Mouse (Mus musculus) neural tube, embryonic 11.5 days (tissue): ENCODE measurements at regions not wholly inside any gene's neighbourhood (a gene's known extent, or its start where the extent isn't known, plus 50 kb on each side); places are given as distances from the start of the nearest gene placed in this dataset.
"Not testable (repeated sequence)": the region's sequence is repeated elsewhere in the genome, so short reads cannot be mapped to it uniquely, and the experiment has no call there.

ENCODE experiments used
- ATAC-seq: fragments of 200-750 bp; cut with Nextera tagmentation; 2 replicates; pipeline ENCODE4 v1.8.0; 2017; ENCODE audit warnings: moderate number of reproducible peaks, mild to moderate bottlenecking, moderate TSS enrichment, moderate library complexity; ENCODE audit not compliant: insufficient read depth, low FRiP score, low TSS enrichment
- DNase-seq: peaks from one replicate; pipeline ENCODE4 v3.0.0-alpha.2; 2015; ENCODE audit warnings: low spot score
- H3K27ac ChIP-seq: fragments of 300-500 bp; sonication (generic); 2 replicates; pipeline ENCODE4 v1.5.1; 2014; ENCODE audit warnings: low read depth, mild to moderate bottlenecking, low read length
- H3K27me3 ChIP-seq: fragments of 300-500 bp; sonication (generic); 2 replicates; pipeline ENCODE4 v1.6.1; 2014; ENCODE audit warnings: mild to moderate bottlenecking, low read length, mixed read lengths; ENCODE audit not compliant: control insufficient read depth, insufficient read depth
- H3K36me3 ChIP-seq: fragments of 300-500 bp; sonication (generic); 2 replicates; pipeline ENCODE4 v1.6.1; 2014; ENCODE audit warnings: mild to moderate bottlenecking, low read length, moderate library complexity, mixed read lengths; ENCODE audit not compliant: control insufficient read depth, insufficient read depth
- H3K4me1 ChIP-seq: fragments of 300-500 bp; sonication (generic); 2 replicates; pipeline ENCODE4 v1.6.1; 2014; ENCODE audit warnings: low read length, mixed read lengths; ENCODE audit not compliant: control insufficient read depth, insufficient read depth
- H3K4me2 ChIP-seq: fragments of 300-500 bp; sonication (generic); 2 replicates; pipeline ENCODE4 v1.6.1; 2014; ENCODE audit warnings: low read depth, mild to moderate bottlenecking, moderate library complexity
- H3K4me3 ChIP-seq: fragments of 300-500 bp; sonication (generic); 2 replicates; pipeline ENCODE4 v1.5.1; 2014; ENCODE audit warnings: low read depth, low read length
- H3K9ac ChIP-seq: fragments of 300-500 bp; sonication (generic); 2 replicates; pipeline ENCODE4 v1.6.1; 2014; ENCODE audit warnings: mild to moderate bottlenecking, low read length
- H3K9me3 ChIP-seq: fragments of 300-500 bp; sonication (generic); 2 replicates; pipeline ENCODE4 v1.6.1; 2016; ENCODE audit warnings: low read length; ENCODE audit not compliant: control insufficient read depth
- WGBS: fragments of 180-500 bp; shearing (Covaris S2); extraction: QIAGEN DNeasy Blood & Tissue Kit; methylation state at CpG from one replicate; pipeline ENCODE4 v1.1.7; 2014; 5-methylcytosine and 5-hydroxymethylcytosine counted together

DNA sequence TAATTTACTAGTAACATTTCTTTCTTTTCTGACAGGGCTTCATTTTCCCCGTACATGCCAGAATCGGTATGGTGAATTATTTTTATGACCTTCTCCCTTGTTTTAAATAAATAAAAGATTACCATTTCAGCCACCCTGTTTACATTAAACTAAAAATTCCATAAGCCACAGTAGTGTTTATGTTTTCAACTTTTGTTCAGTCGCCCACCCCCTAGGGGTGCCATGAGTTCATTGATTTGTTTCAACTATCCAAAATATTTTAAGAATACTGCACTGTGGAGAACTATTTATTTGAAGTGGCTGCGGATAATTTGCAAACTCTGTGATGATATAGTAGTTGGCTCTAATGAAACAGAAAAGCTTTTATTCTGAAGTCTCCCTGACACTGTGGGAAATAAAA, 132.9 kb downstream of the Tfec start:
- ATAC-seq (no peak), DNase-seq (no peak)
- Histone ChIP-seq H3K4me3 (no peak overlapping the region), H3K36me3 (no peaks in the 10 kb centered on the region), H3K9ac (no peak overlapping the region), H3K27me3 (no peaks in the 10 kb centered on the region), H3K4me2 (no peak overlapping the region), H3K9me3 (no peaks in the 10 kb centered on the region), H3K27ac (no peak overlapping the region), H3K4me1 (no peaks in the 10 kb centered on the region)
- 56% methylated on average over 4 of the region's 4 CpGs for WGBS

DNA sequence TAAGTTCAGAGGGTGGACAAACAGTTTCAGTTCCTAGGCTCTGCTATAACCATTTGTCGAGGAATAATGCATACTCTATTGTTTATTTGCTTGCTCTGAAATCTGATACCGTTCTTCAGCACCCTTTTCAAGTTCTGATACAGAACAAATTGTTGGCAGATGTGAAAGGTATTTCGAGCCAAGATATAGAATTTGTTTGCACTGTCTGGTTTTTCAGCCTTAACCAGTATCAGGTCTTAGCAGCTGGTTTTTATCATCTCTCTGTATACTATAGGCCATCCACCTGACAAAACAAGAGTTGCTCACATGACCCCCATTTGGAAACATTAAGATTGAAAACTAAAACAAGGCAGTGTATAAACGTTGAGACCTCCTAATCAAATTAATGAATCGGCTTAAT, 133.5 kb downstream of the Tfec start:
- Histone ChIP-seq H3K9me3 (no peaks in the 10 kb centered on the region), H3K9ac (no peak overlapping the region), H3K36me3 (no peaks in the 10 kb centered on the region), H3K4me3 (no peak overlapping the region), H3K27ac (no peak overlapping the region), H3K4me2 (no peak overlapping the region), H3K27me3 (no peaks in the 10 kb centered on the region), H3K4me1 (no peaks in the 10 kb centered on the region)
- ATAC-seq (no peak), DNase-seq (no peak)
- 58% methylated on average over 5 of the region's 5 CpGs for WGBS

DNA sequence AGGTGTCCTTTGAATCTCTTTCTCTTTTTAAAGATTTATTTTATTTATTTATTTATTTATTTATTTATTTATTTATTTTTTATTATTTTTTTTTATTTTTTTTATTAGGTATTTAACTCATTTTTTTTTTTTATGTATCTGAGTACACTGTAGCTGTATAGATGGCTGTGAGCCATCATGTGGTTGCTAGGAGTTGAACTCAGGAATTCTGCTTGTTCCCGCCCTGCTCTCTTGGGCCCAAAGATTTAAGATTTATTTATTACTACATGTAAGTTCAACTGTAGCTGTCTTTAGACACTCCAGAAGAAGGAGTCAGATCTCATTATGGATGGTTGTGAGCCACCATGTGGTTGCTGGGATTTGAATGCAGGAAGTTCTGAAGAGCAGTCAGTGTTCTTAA, 143.2 kb downstream of the Tfec start:
- H3K27ac ChIP-seq, DNase-seq: not testable (repeated sequence)
- 60% methylated on average over 1 of the region's 1 CpGs for WGBS

DNA sequence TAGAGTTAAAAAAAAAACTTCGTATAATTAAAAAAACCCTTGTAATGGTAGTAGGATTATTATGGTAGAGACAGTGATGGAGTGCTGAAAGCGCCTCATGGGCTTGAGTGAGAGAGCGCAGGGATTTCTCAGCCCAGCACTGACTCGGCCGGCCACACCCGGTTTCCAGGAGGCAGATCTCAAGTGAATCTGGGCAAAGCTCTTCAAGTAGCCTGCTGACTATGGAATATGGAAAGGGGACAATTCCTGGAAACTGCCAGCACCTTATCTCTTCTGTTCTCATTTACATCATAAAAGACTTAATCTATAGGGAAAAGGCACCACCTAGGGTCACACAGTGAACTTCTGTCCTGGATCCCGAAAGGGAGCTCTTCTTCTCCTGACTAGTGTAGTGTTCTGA, 165.1 kb downstream of the Tfec start:
- Histone ChIP-seq H3K27ac (no peak overlapping the region), H3K9me3 (no peaks in the 10 kb centered on the region), H3K27me3 (no peaks in the 10 kb centered on the region), H3K4me2 (no peak overlapping the region), H3K4me3 (no peak overlapping the region), H3K4me1 (no peaks in the 10 kb centered on the region), H3K9ac (no peak overlapping the region), H3K36me3 (no peaks in the 10 kb centered on the region)
- DNase-seq (no peak), ATAC-seq (no peak)
- WGBS: 85% methylated on average over 7 of the region's 7 CpGs

More for the DNA sequence above, 143.2 kb downstream of the Tfec start:
- H3K4me2 ChIP-seq, H3K4me3 ChIP-seq, H3K36me3 ChIP-seq, H3K4me1 ChIP-seq, H3K9me3 ChIP-seq, H3K9ac ChIP-seq, H3K27me3 ChIP-seq: not testable (repeated sequence)
- 0 out of 2 replicates have a peak, but pooled peaks have one; percentile 48 for ATAC-seq

DNA sequence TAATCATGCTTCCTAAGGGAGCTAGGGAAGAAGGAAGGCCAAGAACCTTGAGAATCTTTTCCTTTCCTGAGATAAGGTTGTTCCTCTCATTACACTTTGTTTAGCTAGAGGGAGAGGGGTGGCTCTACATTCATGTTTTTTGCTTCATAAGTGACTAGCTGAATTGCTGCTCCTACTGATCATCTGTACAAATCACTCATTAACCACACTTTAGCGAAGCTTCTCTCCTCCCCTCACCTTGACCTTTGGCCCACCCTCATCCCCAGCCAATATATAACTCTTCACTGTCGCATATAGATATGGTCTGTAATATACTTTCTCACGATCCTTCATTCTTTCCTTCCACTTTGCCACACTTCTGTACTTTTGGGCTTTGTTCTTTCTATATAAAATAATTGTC, 166.1 kb downstream of the Tfec start:
- Histone ChIP-seq H3K36me3 (no peaks in the 10 kb centered on the region), H3K4me3 (no peak overlapping the region), H3K4me2 (no peak overlapping the region), H3K4me1 (0 out of 2 replicates have a peak, but pooled peaks cover 1% of the 10 kb centered on the region), H3K27me3 (no peaks in the 10 kb centered on the region), H3K27ac (no peak overlapping the region), H3K9ac (no peak overlapping the region), H3K9me3 (no peaks in the 10 kb centered on the region)
- DNase-seq: no peak
- WGBS: 78% methylated on average over 3 of the region's 3 CpGs
- no peak for ATAC-seq

DNA sequence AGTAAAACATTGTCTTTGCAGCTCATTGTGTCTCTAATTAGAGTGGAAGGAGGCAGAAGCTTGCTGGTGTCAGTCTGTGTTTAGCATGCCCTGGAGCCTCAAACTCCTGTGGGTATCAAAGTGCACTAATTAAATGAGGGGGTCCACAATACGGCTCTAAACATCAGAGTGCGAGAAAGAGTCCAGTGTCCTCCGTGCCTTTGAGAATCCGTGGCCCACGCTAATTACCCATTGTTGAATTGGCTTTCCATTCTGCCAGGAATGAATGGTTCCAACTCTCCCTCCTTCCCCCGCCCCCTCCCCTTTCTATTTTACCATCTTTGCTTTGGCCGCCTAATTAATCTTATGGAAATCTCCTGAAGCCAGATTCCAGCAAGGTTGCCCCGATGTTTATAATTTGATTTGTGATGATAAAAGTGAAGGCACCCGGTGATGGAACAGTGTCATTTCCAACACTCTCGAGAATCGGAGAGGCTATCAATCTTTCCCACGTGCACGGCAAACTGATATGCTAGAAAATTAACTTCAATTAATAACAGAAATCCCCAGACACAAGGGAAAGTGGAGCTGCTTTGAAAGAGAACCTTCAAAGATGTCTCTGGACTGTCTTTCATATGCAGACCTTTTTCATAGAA, 170.9 kb downstream of the Tfec start:
- Histone ChIP-seq H3K9me3 (no peaks in the 10 kb centered on the region), H3K27ac (no peak overlapping the region), H3K4me2 (peak overlapping the region; percentile 28), H3K27me3 (no peaks in the 10 kb centered on the region), H3K4me1 (0 out of 2 replicates have a peak, but pooled peaks cover 2% of the 10 kb centered on the region), H3K4me3 (no peak overlapping the region), H3K36me3 (no peaks in the 10 kb centered on the region), H3K9ac (no peak overlapping the region)
- ATAC-seq (peak; percentile 71), DNase-seq (peak; percentile 41)
- 23% methylated on average over 13 of the region's 13 CpGs for WGBS

DNA sequence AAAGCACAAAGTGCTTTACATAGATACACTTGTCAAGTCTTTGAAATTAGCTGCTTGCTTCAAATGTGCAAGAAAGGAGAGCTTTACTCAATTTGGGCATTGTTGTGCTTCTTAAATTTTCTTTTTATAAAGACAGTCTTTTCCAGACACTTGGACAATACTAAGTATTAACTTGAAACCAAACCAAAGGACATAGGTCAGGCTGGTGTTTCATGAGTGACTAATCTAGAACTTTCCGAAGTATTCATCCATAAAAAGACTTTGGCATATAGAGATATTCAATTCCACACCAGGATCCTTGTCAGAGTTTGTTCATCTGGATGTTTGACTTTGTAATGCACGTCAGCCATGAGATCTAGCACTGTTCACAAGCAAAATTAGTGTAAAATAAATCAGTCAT, 173.0 kb downstream of the Tfec start:
- no peaks in the 10 kb centered on the region for H3K9me3 ChIP-seq

DNA sequence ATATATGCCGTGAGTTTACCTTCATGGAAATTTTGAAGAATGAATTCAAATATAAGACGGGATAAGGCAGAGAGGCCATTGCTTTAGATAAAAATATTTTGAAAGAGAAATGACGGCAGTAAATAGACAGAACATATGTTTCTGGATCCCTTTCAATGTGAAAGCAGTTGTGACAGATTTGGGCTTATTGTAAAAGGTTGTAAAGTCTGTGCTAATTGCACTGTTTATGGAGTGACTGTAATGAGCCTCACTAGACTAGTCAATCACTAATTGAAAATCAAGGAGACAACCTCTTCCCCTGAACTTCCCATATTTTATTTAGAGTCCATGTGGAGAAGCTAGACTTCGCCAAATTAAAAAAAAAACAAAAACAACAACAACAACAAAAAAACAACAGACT, 193.7 kb downstream of the Tfec start:
- H3K9ac ChIP-seq: no peak overlapping the region
- no peak overlapping the region for H3K27ac ChIP-seq
- DNase-seq (no peak), ATAC-seq (no peak)
- no peak overlapping the region for H3K4me3 ChIP-seq
- no peaks in the 10 kb centered on the region for H3K27me3 ChIP-seq
- WGBS: 92% methylated on average over 4 of the region's 4 CpGs
- H3K36me3 ChIP-seq: no peaks in the 10 kb centered on the region
- H3K4me1 ChIP-seq: no peaks in the 10 kb centered on the region
- H3K9me3 ChIP-seq: no peaks in the 10 kb centered on the region
- H3K4me2 ChIP-seq: no peak overlapping the region

More for the DNA sequence above, 173.0 kb downstream of the Tfec start:
- Histone ChIP-seq H3K4me2 (no peak overlapping the region), H3K27me3 (no peaks in the 10 kb centered on the region), H3K36me3 (no peaks in the 10 kb centered on the region), H3K9ac (no peak overlapping the region), H3K4me1 (0 out of 2 replicates have a peak, but pooled peaks cover 2% of the 10 kb centered on the region), H3K4me3 (no peak overlapping the region), H3K27ac (no peak overlapping the region)
- 81% methylated on average over 2 of the region's 2 CpGs for WGBS
- DNase-seq (no peak), ATAC-seq (no peak)

DNA sequence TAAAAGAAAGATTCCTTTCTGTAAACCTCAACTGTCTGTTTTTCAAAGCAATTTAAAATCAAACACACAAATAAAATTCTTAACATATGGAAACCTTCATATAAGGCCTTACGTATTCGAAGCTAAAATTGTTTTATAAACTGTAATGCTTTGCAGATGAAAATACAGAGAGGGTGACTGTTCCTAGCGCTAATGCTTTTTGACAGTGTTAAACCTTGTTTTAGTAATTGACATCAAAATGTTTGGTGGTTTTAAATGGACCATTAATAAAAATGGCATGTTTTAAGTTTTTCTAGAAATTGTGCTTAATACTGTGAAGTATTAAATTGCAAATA, 194.9 kb downstream of the Tfec start:
- Histone ChIP-seq H3K9ac (no peak overlapping the region), H3K27me3 (no peaks in the 10 kb centered on the region), H3K9me3 (no peaks in the 10 kb centered on the region), H3K4me2 (no peak overlapping the region), H3K4me3 (no peak overlapping the region), H3K27ac (no peak overlapping the region), H3K4me1 (no peaks in the 10 kb centered on the region), H3K36me3 (no peaks in the 10 kb centered on the region)
- ATAC-seq (no peak), DNase-seq (no peak)
- WGBS: 77% methylated on average over 3 of the region's 3 CpGs
